Mouse (Mus musculus): Measurements from ENCODE around the gene Etfrf1. TPM values are rescaled to one million over a fixed set of nuclear protein-coding genes. Genes with fewer than 3 reads are reported as not detected.
A peak's percentile ranks its signal among the peaks of the same experiment; 100 is the strongest.

Etfrf1 gene
- 27.5 and 31.2 TPM in 2 replicates for polyA plus RNA-seq (2014; fragmentation: Nextera tagmentation; extraction: Ambion mirVana)

DNA sequence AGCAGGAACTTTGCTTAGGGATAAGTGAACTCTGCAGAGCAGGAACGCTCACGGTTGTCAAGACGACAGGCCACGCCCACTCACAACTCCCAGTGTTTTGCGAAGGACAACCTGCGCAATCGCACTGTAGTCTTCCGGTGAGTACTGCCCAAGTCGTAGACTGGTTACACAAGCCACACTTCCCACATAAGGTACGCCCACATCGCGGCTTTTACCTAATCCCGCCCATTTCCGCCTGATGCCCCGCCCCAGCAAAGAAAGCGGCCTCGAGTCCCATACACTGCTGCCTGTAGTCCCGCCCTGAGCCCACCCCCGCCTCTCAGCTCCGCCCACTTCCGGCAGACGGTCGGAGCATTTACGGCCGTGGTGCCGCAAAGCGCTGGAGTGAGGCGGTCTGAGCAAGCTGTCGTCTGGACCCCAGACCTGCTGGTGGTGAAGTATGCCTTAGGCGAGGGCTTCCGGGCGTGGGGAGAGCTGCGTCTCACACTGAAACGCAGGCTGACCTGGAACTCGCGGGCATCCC lies at the start of gene Etfrf1, which contains the start of gene Casc1:
TSS of gene Etfrf1 (plus strand) at position 319 of the 523 bp plus-strand sequence.
TSS of gene Casc1 (minus strand) at position 190 of the 523 bp plus-strand sequence.
- Histone ChIP-seq H3K27me3 (ENCODE audit: control insufficient read depth, insufficient read depth, low read length) (no peaks in the 10 kb centered on the region), H3K27ac (replicated peaks; ENCODE audit: low read depth, low read length) (peak within 1 kb of the TSS; percentile 95), H3K9ac (ENCODE audit: low read length) (peak within 1 kb of the TSS; percentile 88), H3K4me1 (ENCODE audit: control insufficient read depth, insufficient read depth, low read length) (no peaks in the 10 kb centered on the region; the same call in 1 of the 2 replicates), H3K9me3 (ENCODE audit: control insufficient read depth, low read length) (no peaks in the 10 kb centered on the region), H3K36me3 (ENCODE audit: control insufficient read depth, insufficient read depth, low read length) (no peaks in the 10 kb centered on the region), H3K4me2 (ENCODE audit: low read depth, severe bottlenecking) (peak within 1 kb of the TSS; percentile 63), H3K4me3 (ENCODE audit: low read depth, low read length) (peak within 1 kb of the TSS; percentile 62)
- DNase-seq (ENCODE audit: low spot score), result peak; percentile 98
- ATAC-seq (ENCODE audit: insufficient number of reproducible peaks, low FRiP score, low TSS enrichment, low read depth), result peak; percentile 100
- WGBS, result 0% methylated on average over 36 of the region's 36 CpGs

DNA sequence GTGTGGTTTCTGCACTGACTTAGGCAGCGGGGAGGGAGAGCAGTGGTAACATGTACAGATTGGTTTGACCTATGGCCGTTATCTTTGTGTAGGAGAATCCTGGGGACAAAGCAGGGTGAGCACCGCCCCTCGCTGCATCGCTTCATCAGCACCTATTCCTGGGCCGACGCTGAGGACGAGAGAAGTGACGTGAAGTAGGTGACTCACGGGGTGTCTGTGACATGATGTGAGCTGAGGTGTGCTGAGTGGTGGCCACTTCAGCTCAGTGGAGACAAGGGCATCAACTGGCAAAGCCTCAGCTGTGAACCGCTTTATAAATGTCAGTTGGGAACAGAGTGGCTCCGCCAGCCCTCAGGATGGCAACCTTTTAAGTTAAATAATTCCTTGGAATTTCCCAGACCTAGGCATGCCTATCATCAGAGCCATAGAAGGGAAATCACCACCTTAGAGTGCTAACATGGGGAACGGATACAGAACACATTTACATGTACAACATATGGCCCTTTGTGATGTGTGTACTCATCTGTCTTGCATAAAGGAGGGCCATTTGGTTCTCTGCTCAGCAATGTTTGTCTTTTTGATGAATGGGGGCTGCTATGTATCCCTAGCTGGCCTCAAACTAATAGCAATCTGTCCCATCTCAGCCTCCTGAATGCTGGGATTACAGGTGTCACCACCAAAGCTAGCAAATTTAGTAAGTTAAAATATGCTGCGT lies 38.9 kb upstream of the Etfrf1 start:
- no peaks in the 10 kb centered on the region for H3K36me3 ChIP-seq (ENCODE audit: control insufficient read depth, insufficient read depth, low read length)
- no peak overlapping the region for H3K9ac ChIP-seq (ENCODE audit: low read length)
- WGBS, result 75% methylated on average over 14 of the region's 14 CpGs
- ATAC-seq (ENCODE audit: insufficient number of reproducible peaks, low FRiP score, low TSS enrichment, low read depth) (no peak), DNase-seq (ENCODE audit: low spot score) (no peak)
- H3K4me2 ChIP-seq (ENCODE audit: low read depth, severe bottlenecking), result no peak overlapping the region
- no peaks in the 10 kb centered on the region for H3K27me3 ChIP-seq (ENCODE audit: control insufficient read depth, insufficient read depth, low read length)
- H3K4me3 ChIP-seq (ENCODE audit: low read depth, low read length), result no peak overlapping the region
- no peak overlapping the region for H3K27ac ChIP-seq (replicated peaks; ENCODE audit: low read depth, low read length)
- no peaks in the 10 kb centered on the region for H3K9me3 ChIP-seq (ENCODE audit: control insufficient read depth, low read length)
- peaks cover 34% of the 10 kb centered on the region for H3K4me1 ChIP-seq (ENCODE audit: control insufficient read depth, insufficient read depth, low read length)

DNA sequence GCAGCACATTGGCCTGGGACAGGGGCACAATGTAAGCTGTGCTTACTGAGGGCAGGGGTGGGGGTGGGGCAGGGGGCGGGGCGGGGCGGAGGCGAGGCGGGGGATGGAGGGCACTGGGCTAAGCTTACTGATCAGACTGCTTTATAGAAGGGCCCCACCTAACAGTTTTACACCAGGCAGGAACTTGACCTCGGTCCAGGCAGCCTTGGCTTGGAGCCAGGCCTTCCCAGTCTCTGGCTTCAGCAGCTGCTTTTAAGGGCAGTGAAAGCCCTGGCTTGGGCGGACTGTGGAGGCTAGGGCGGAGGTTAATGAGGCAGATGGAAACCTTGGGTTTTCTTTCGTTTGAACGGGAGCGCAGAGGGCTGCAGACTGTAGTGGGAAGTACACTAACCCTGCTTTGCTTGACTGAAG lies 37.1 kb upstream of the Etfrf1 start:
- H3K27ac ChIP-seq (replicated peaks; ENCODE audit: low read depth, low read length), result peak overlapping the region; percentile 58

DNA sequence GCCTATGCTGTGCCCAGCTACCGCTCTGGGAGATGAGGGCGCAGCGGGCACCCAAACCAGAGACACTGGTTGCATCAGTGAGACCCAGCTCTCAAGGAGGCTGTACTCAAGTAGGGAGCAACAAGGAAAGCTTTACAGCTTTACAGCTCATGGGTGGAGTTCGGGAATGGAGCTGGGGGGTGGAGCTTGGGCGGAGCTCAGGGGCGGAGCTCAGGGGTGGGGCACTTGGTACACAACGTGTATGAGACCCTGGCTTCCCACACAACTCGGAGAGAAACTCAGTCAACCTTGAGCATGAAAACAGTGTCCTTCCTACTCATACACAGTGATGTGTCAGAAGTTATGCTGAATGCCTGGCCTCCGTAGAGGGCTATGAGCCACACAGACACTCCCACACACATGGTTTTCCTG lies 35.4 kb upstream of the Etfrf1 start:
- Histone ChIP-seq H3K27me3 (ENCODE audit: control insufficient read depth, insufficient read depth, low read length) (no peaks in the 10 kb centered on the region), H3K9ac (ENCODE audit: low read length) (no peak overlapping the region), H3K9me3 (ENCODE audit: control insufficient read depth, low read length) (no peaks in the 10 kb centered on the region), H3K4me2 (ENCODE audit: low read depth, severe bottlenecking) (no peak overlapping the region), H3K4me3 (ENCODE audit: low read depth, low read length) (no peak overlapping the region), H3K36me3 (ENCODE audit: control insufficient read depth, insufficient read depth, low read length) (no peaks in the 10 kb centered on the region), H3K27ac (replicated peaks; ENCODE audit: low read depth, low read length) (no peak overlapping the region), H3K4me1 (ENCODE audit: control insufficient read depth, insufficient read depth, low read length) (peaks cover 34% of the 10 kb centered on the region)
- ATAC-seq (ENCODE audit: insufficient number of reproducible peaks, low FRiP score, low TSS enrichment, low read depth), result no peak
- DNase-seq (ENCODE audit: low spot score), result peak; percentile 59
- 30% methylated on average over 9 of the region's 9 CpGs for WGBS

More for the DNA sequence above, 37.1 kb upstream of the Etfrf1 start:
- H3K27me3 ChIP-seq (ENCODE audit: control insufficient read depth, insufficient read depth, low read length), result no peaks in the 10 kb centered on the region
- H3K4me3 ChIP-seq (ENCODE audit: low read depth, low read length), result no peak overlapping the region
- no peaks in the 10 kb centered on the region for H3K36me3 ChIP-seq (ENCODE audit: control insufficient read depth, insufficient read depth, low read length)
- H3K4me2 ChIP-seq (ENCODE audit: low read depth, severe bottlenecking), result peak overlapping the region; percentile 5
- DNase-seq (ENCODE audit: low spot score) (peak; percentile 86), ATAC-seq (ENCODE audit: insufficient number of reproducible peaks, low FRiP score, low TSS enrichment, low read depth) (peak; percentile 86)
- 0 out of 2 replicates have a peak overlapping the region, but pooled peaks have one; percentile 5 for H3K9ac ChIP-seq (ENCODE audit: low read length)
- no peaks in the 10 kb centered on the region for H3K9me3 ChIP-seq (ENCODE audit: control insufficient read depth, low read length)
- peaks cover 34% of the 10 kb centered on the region for H3K4me1 ChIP-seq (ENCODE audit: control insufficient read depth, insufficient read depth, low read length)
- WGBS, result 1% methylated on average over 10 of the region's 11 CpGs

DNA sequence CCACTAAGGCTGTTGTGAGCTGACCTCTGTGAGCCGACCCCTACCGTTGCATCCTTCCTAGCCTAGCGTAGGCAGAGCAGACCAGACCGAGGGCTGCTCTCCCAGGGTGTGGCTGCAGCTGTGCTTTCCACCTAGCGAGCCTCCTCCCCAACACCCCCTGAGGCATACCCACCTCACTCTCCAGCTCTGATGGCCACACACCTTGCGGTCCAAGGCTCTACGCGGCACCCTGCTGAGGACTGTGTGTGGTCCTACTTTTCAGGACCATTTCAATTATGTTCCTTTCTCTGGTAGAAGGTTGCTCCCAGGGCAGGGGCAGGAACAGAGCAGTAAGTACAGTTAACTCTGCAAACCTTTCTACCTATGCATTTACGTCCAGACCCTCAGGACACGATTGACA lies 34.5 kb upstream of the Etfrf1 start:
- peak; percentile 34 for DNase-seq (ENCODE audit: low spot score)
- Histone ChIP-seq H3K9ac (ENCODE audit: low read length) (no peak overlapping the region), H3K4me3 (ENCODE audit: low read depth, low read length) (no peak overlapping the region), H3K9me3 (ENCODE audit: control insufficient read depth, low read length) (no peaks in the 10 kb centered on the region), H3K27ac (replicated peaks; ENCODE audit: low read depth, low read length) (no peak overlapping the region), H3K4me1 (ENCODE audit: control insufficient read depth, insufficient read depth, low read length) (peaks cover 34% of the 10 kb centered on the region), H3K4me2 (ENCODE audit: low read depth, severe bottlenecking) (no peak overlapping the region), H3K36me3 (ENCODE audit: control insufficient read depth, insufficient read depth, low read length) (no peaks in the 10 kb centered on the region), H3K27me3 (ENCODE audit: control insufficient read depth, insufficient read depth, low read length) (no peaks in the 10 kb centered on the region)
- 30% methylated on average over 10 of the region's 10 CpGs for WGBS
- no peak for ATAC-seq (ENCODE audit: insufficient number of reproducible peaks, low FRiP score, low TSS enrichment, low read depth)

DNA sequence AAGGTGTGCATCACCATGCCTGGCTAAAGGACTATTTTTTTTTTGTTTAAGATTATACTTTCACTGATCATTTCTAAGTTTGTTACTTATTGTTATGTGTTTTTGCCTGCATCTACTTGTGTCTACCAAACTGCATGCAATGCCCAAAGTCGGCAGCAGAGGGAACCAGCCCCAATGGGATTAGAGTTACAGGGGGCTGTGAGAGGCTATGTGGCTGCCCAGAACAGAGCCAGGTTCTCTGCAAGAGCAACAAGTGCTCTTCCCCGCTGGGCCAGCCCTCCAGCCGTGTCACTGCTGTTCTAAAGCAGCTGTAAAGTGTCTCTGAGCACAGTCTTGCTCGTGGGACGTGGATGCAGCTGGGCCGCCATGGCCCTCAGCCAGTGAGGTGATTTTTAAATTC lies 31.3 kb upstream of the Etfrf1 start:
- 29% methylated on average over 6 of the region's 6 CpGs for WGBS
- no peak overlapping the region for H3K4me3 ChIP-seq (ENCODE audit: low read depth, low read length)
- no peaks in the 10 kb centered on the region for H3K9me3 ChIP-seq (ENCODE audit: control insufficient read depth, low read length)
- no peaks in the 10 kb centered on the region for H3K27me3 ChIP-seq (ENCODE audit: control insufficient read depth, insufficient read depth, low read length)
- no peak for ATAC-seq (ENCODE audit: insufficient number of reproducible peaks, low FRiP score, low TSS enrichment, low read depth)
- no peaks in the 10 kb centered on the region for H3K36me3 ChIP-seq (ENCODE audit: control insufficient read depth, insufficient read depth, low read length)
- no peak overlapping the region for H3K4me2 ChIP-seq (ENCODE audit: low read depth, severe bottlenecking)
- no peak overlapping the region for H3K27ac ChIP-seq (replicated peaks; ENCODE audit: low read depth, low read length)
- peak; percentile 83 for DNase-seq (ENCODE audit: low spot score)
- H3K9ac ChIP-seq (ENCODE audit: low read length), result no peak overlapping the region
- H3K4me1 ChIP-seq (ENCODE audit: control insufficient read depth, insufficient read depth, low read length), result peaks cover 16% of the 10 kb centered on the region

DNA sequence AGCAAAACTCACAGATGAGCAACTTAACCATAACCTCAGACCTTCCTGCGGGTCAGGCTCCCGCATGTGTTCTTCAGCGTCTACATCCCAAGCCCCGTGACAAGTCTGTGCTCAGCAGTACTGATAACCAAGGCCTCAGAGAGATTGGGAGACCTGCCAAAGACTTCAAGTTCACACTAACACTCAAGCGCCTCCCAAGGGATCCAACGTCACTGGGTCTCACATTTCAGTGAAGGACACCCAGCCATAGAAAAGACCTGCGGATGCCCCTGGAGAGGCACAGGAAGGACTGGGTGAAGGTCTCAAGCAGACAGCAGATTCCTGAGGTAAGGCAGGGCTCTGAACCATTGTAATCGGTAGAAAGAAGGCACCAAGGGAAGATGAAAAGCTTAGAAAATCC lies 28.9 kb upstream of the Etfrf1 start:
- no peak overlapping the region for H3K9ac ChIP-seq (ENCODE audit: low read length)
- no peaks in the 10 kb centered on the region; the same call in 1 of the 2 replicates for H3K4me1 ChIP-seq (ENCODE audit: control insufficient read depth, insufficient read depth, low read length)
- no peak overlapping the region for H3K4me2 ChIP-seq (ENCODE audit: low read depth, severe bottlenecking)
- no peak overlapping the region for H3K27ac ChIP-seq (replicated peaks; ENCODE audit: low read depth, low read length)
- ATAC-seq (ENCODE audit: insufficient number of reproducible peaks, low FRiP score, low TSS enrichment, low read depth) (no peak), DNase-seq (ENCODE audit: low spot score) (no peak)
- no peak overlapping the region for H3K4me3 ChIP-seq (ENCODE audit: low read depth, low read length)
- H3K36me3 ChIP-seq (ENCODE audit: control insufficient read depth, insufficient read depth, low read length), result no peaks in the 10 kb centered on the region
- 79% methylated on average over 8 of the region's 8 CpGs for WGBS
- H3K27me3 ChIP-seq (ENCODE audit: control insufficient read depth, insufficient read depth, low read length), result no peaks in the 10 kb centered on the region
- H3K9me3 ChIP-seq (ENCODE audit: control insufficient read depth, low read length), result no peaks in the 10 kb centered on the region

DNA sequence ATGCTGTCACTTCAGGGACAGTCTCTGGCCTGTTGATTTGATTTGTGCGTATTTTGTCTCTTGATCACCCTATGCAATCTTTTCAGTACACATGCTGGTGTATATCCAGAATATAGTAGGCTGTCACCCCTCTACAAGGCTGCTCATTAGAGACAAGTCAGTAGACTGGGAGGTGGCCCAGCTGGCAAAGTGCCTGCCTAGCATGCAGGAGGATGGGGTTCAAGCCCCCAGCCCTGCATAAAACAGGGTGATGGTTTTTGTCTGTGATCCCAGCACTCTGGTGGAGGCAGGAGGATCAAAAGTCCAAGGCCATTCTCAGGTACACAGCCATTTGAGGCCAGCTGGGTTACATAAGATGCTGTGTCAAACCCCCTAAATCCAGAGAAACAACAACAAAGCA lies 24.8 kb upstream of the Etfrf1 start:
- H3K36me3 ChIP-seq (ENCODE audit: control insufficient read depth, insufficient read depth, low read length), result no peaks in the 10 kb centered on the region
- no peaks in the 10 kb centered on the region for H3K4me1 ChIP-seq (ENCODE audit: control insufficient read depth, insufficient read depth, low read length)
- no peak for ATAC-seq (ENCODE audit: insufficient number of reproducible peaks, low FRiP score, low TSS enrichment, low read depth)
- no peak overlapping the region for H3K27ac ChIP-seq (replicated peaks; ENCODE audit: low read depth, low read length)
- no peaks in the 10 kb centered on the region for H3K9me3 ChIP-seq (ENCODE audit: control insufficient read depth, low read length)
- no peak overlapping the region for H3K4me3 ChIP-seq (ENCODE audit: low read depth, low read length)
- H3K9ac ChIP-seq (ENCODE audit: low read length), result no peak overlapping the region
- 100% methylated on average over 1 of the region's 1 CpGs for WGBS
- DNase-seq (ENCODE audit: low spot score), result no peak
- H3K4me2 ChIP-seq (ENCODE audit: low read depth, severe bottlenecking), result no peak overlapping the region
- H3K27me3 ChIP-seq (ENCODE audit: control insufficient read depth, insufficient read depth, low read length), result no peaks in the 10 kb centered on the region
